Mouse (Mus musculus) MEL (cell line): ENCODE measurements around the gene Gm28048.
A peak's percentile ranks its signal among the peaks of the same experiment; 100 is the strongest.

Experiments
- CHD1 ChIP-seq: IDR thresholded peaks from 2 replicates; pipeline ENCODE4 v1.6.1; 2012; ENCODE audit warnings: low read depth, mild to moderate bottlenecking, inconsistent platforms, low read length, improper control_type of control experiment
- CTCF ChIP-seq, 3 experiments: IDR thresholded peaks in 2 of 3; conservative IDR thresholded peaks in 1 of 3; 2 replicates each; pipeline ENCODE4 v1.5.1; 2011 to 2012; ENCODE audit warnings: low read length in 3 of 3, low read depth in 2 of 3, mild to moderate bottlenecking in 2 of 3, improper control_type of control experiment in 1 of 3, inconsistent platforms in 1 of 3, mixed read lengths in 1 of 3, moderate library complexity in 1 of 3; ENCODE audit not compliant: control insufficient read depth in 1 of 3, insufficient read depth in 1 of 3, poor library complexity in 1 of 3, severe bottlenecking in 1 of 3
- TBP ChIP-seq: IDR thresholded peaks from 2 replicates; pipeline ENCODE4 v1.8.0; 2011; ENCODE audit warnings: low read depth, low read length, improper control_type of control experiment

DNA sequence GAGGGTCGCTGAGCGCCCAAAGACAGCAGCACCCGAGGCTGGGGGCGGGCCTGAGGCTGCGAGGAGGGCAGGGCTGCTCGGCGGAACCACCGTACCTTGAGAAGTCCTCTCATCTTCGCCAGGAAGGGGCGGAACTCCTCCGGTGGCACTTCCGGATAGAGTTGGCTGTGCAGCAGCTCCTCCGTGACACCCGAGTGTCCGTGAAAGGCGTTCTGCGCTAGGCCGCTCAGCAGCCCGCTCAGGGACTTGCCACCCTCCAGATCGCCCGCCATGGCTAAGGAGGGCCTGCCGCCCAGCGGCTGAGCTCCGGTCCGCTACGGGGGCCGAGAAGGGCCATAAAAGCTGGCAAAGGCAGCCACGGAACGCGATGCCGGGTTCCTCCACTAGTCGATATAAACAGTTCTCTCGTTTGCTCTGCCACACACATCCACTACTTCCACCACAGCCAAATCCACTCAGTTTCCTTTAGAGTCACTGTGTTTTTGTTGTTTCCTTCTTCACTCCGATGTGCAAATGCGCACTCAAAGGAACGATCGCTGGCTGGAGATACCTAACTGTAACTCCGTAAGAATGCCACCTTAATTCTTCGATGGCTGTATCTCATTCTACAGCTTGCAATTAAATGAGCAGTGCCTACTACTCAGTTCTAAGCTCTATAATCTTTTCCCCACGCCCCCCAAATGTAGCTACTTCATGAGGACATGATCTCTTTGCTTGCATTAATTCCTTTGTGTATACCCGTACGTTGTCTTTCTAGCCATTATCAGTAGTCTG is at the start of gene Gm28048, which contains the start of gene Commd1:
- TF ChIP-seq CTCF (IDR thresholded peaks at IDR 0.05 in 2 of 3, conservative IDR thresholded peaks at IDR 0.05 in 1 of 3; ENCODE audit: control insufficient read depth in 1 of 3, insufficient read depth in 1 of 3, low read depth in 2 of 3, low read length in 3 of 3, poor library complexity in 1 of 3, severe bottlenecking in 1 of 3) (peak in 2 of 3 experiments; percentile 43 to 61; a peak in 5 of 6 replicates), TBP (peak; percentile 81), CHD1 (no peak; the same call in 1 of the 2 replicates)
